Mouse (Mus musculus) right cerebral cortex, postnatal 10 days (tissue): Measurements from ENCODE around the gene Fstl4.
A peak's percentile ranks its signal among the peaks of the same experiment; 100 is the strongest.
"Not testable (repeated sequence)": the region's sequence is repeated elsewhere in the genome, so short reads cannot be mapped to it uniquely, and the experiment has no call there.

Experiments
- DNase-seq, 2 experiments: peaks; one replicate each; pipeline ENCODE4 v3.0.0; 2021; ENCODE audit warnings: low spot score in 2 of 2

Gene Fstl4

GRCm38 (mm10) chr11:53085367-53085766 lies 320.9 kb downstream of the Fstl4 start:
- DNase-seq = peak in 1 of 2 experiments; percentile 34

DNA sequence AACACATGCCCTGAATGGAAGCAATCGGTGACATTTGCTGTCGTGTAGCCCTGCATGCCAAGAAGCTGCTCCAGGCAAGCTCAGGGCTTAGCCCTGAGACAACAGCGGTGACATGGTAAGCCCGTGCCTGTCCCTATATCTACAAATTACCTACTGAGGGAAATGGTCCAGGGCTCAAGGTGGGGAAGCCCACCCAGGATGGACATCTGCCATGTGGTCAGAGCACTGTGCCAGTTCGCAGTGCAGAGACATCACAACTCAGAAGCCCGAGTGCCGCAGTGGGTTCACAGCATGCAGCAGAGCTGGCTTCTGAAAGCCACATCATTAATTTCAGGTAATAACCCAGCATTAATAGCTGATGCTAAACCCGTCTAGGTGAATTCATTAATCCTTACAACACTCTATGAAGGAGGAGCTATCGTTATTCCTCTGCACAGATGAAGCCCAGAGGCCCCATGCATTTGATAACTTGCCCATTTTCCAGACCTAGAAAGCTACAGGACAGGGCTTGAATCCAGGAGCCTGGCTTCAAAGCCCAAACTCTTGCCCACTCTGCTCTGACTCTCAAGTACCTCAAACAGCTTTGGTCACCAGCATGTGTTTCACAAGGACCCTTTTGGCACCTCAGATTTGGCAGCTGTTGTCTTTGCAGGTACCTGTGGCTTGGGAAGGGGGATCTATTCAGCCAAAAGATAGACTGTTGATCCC lies 321.6 kb downstream of the Fstl4 start:
- DNase-seq = no peak

DNA sequence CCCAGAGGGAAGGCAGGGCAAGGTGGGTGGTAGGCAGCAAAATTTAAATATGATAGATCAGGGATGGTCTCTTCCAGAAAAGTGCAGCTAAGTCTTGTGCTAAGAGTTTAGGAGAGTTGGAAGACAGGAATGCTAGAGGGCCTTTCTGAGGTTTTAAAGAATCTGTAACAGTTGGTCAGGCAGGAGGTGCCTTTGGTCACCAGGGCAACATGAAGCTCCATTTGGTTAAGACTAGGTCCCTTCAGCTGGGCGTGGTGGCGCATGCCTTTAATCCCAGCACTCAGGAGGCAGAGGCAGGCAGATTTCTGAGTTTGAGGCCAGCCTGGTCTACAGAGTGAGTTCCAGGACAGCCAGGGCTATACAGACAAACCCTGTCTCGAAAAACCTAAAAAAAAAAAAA lies 323.5 kb downstream of the Fstl4 start:
- not testable (repeated sequence) for DNase-seq

DNA sequence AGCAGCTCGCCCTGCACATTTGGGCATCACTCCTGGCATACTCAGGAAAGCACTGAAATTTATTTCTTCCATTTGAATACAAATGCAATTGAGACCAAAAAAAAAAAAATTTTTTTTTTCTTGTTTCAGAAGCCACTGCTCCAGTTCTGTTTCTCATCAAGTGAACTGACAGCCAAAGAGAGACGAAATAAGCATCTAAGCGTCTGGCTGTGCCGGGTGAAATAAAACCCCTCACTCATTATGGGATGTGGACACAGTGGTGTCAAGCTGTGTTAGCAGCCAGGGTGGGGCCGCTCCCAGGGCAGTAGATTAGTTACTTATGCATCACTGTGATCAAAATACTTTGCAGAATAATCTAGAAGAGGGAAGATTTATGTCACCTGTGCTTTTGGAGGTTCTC lies 327.2 kb downstream of the Fstl4 start:
- no peak for DNase-seq

- DNase-seq = no peak
Measured at GRCm38 (mm10) chr11:53096871-53097270, 332.4 kb downstream of the Fstl4 start.

- peak; percentile 41 to 46 for DNase-seq
Measured at GRCm38 (mm10) chr11:53097331-53097730, 332.9 kb downstream of the Fstl4 start.

DNA sequence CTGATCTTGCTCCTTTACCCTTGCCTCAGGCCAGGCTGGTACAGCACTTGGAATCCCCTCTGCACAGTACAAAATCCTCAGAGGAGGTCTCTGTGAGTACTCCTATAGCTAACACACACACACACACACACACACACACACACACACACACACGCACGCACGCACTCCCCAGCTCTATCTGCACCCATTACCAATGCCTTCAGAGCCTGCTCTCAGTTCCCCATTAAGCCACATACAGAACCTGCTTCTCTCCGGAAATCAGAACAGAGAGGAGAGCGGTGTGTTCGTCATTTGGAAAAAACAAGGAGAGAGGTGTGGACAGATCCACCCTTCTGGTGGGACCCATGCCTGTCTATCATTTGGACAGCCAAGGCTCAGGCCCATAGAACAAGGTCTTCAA lies 333.4 kb downstream of the Fstl4 start:
- no peak for DNase-seq

GRCm38 (mm10) chr11:53098780-53099198 lies 334.4 kb downstream of the Fstl4 start:
- peak in 1 of 2 experiments; percentile 32 for DNase-seq

- no peak for DNase-seq
Measured at GRCm38 (mm10) chr11:53099322-53099721, 334.9 kb downstream of the Fstl4 start.

- DNase-seq = no peak
Measured at GRCm38 (mm10) chr11:53101732-53102131, 337.3 kb downstream of the Fstl4 start.

DNA sequence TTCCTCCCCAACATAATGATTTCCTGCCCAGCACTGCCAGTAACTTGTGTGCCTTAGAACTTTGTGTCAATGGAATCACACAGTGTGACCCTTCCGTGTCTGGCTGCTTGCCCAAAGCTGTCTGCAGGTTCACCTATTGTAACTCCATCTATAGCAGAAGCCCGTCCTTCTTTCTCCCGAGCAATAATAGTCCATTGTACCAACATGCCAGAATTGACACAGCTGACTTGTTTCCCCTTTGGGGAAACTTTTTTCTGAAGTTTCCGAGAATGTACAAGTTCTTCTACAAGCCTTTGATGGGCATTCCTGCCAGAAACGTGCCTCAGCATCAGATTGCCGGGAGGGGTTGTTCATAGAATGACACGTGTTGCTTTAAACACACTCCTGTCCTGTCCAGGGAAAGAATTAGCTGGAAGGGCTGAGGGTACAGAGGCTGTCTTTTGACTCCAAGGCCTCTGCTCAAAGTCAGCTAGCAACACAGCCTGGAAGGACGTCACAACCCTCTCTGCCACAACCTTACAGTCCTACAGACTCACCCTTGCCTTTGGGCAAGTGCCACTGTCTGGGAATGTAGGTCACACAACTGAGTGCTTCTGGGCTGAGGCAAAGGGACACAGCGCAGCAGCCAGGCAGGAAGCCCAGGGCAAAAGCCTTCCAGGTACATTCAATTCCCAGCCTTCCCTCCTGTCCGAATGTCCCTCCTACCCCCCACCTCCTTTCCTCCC lies 339.3 kb downstream of the Fstl4 start:
- no peak for DNase-seq

DNA sequence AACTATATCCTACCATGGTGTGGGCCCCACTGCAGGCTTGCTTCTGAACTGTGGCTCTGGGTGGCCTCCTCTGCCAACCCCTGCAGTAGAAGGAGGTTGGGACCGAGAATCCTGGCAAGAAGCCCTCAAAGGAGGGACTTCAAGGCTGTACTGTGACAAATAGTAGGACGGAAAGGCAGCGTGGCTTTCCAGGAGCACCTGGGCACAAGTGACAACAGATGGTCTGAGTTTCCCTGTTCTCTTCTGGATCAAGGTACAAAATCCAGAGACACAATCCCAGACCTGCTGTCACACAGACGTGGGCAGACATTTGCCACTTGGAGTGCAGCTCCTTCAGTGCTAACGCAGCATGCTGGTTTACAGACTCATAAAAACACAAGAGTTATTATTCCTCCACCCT lies 343.3 kb downstream of the Fstl4 start:
- DNase-seq = no peak

GRCm38 (mm10) chr11:53108798-53109197 lies 344.4 kb downstream of the Fstl4 start:
- DNase-seq = no peak

- DNase-seq = no peak
Measured at GRCm38 (mm10) chr11:53109701-53110467, 345.4 kb downstream of the Fstl4 start.

- no peak for DNase-seq
Measured at GRCm38 (mm10) chr11:53115711-53116110, 351.3 kb downstream of the Fstl4 start.

DNA sequence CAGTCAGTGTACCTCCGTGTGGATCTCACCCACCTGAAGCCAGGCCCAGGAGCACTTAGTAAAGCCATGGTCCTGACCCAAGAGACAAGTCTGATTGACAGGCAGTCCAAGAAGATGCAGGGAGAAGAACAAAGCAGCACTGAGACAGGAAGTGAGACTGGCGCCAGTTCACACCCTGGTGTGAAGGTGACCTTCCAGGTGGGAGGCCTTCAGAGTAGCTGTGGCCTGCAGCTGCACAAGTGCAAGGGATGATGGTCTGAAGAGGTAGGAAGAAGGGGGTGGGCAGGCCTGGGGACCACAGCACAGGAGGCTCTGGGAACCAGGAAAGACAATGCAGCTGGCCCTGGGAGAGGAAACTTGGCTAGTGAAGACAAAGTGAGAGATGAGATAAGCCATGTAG lies 351.9 kb downstream of the Fstl4 start:
- DNase-seq = no peak

- no peak for DNase-seq
Measured at GRCm38 (mm10) chr11:53118226-53118965, 354.0 kb downstream of the Fstl4 start.

GRCm38 (mm10) chr11:53119966-53120365 lies 355.5 kb downstream of the Fstl4 start:
- DNase-seq = no peak

- no peak for DNase-seq
Measured at GRCm38 (mm10) chr11:53121208-53121607, 356.8 kb downstream of the Fstl4 start.

- no peak for DNase-seq
Measured at GRCm38 (mm10) chr11:53124799-53125198, 360.4 kb downstream of the Fstl4 start.

DNA sequence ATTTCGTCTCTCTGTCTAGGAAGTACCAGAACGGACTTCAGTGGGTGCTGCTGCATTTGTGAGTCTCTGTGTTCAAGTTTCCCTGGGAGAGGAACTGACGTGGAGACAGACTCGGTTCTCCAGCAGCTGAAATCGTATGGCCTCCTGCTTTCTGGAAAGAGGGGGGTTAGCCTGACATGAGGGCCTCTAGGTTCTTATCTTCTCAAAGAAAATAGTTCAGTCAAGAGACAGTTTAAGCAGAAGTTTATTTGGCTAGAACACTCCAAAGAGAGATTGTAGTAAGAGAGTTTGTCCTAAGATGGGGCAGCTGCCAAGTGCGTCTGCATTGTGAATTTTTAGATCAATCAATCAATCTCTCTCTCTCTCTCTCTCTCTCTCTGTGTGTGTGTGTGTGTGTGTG lies 362.2 kb downstream of the Fstl4 start:
- DNase-seq = no peak

GRCm38 (mm10) chr11:53128661-53129060 lies 364.2 kb downstream of the Fstl4 start:
- no peak for DNase-seq
